Mouse (Mus musculus): ENCODE data around the gene 5430427O19Rik. TPM values are rescaled to one million over a fixed set of nuclear protein-coding genes. Genes with fewer than 3 reads are reported as not detected.

5430427O19Rik gene
- polyA plus RNA-seq (2015; fragmentation: Nextera tagmentation; extraction: Ambion mirVana) = 0.06 and 0.07 TPM in 2 replicates

- no peak within 1 kb of the TSS for H3K4me2 ChIP-seq
- H3K27me3 ChIP-seq = no peaks in the 10 kb centered on the region; the same call in 1 of the 2 replicates
- no peak within 1 kb of the TSS for H3K27ac ChIP-seq
- no peaks in the 10 kb centered on the region for H3K9me3 ChIP-seq
- 83% methylated on average over 3 of the region's 3 CpGs for WGBS
- no peak within 1 kb of the TSS for H3K9ac ChIP-seq
- H3K4me3 ChIP-seq = no peak within 1 kb of the TSS
- H3K36me3 ChIP-seq = no peaks in the 10 kb centered on the region
- H3K4me1 ChIP-seq = no peaks in the 10 kb centered on the region
- no peak for ATAC-seq (ENCODE audit: insufficient number of reproducible peaks, insufficient read depth, low FRiP score, low TSS enrichment, low read depth)
Measured at GRCm38 (mm10) chrX:85869914-85870483, at the start of gene 5430427O19Rik. Gene 5430427O19Rik (plus strand): TSS chrX:85870354.

- Histone ChIP-seq H3K4me1 (no peaks in the 10 kb centered on the region), H3K4me3 (no peak overlapping the region), H3K36me3 (no peaks in the 10 kb centered on the region), H3K27ac (no peak overlapping the region), H3K9me3 (no peaks in the 10 kb centered on the region), H3K4me2 (no peak overlapping the region), H3K27me3 (no peaks in the 10 kb centered on the region), H3K9ac (no peak overlapping the region)
- WGBS = 67% methylated on average over 3 of the region's 3 CpGs
- no peak for ATAC-seq (ENCODE audit: insufficient number of reproducible peaks, insufficient read depth, low FRiP score, low TSS enrichment, low read depth)
Measured at GRCm38 (mm10) chrX:85827719-85828453, 42.3 kb upstream of the 5430427O19Rik start.

DNA sequence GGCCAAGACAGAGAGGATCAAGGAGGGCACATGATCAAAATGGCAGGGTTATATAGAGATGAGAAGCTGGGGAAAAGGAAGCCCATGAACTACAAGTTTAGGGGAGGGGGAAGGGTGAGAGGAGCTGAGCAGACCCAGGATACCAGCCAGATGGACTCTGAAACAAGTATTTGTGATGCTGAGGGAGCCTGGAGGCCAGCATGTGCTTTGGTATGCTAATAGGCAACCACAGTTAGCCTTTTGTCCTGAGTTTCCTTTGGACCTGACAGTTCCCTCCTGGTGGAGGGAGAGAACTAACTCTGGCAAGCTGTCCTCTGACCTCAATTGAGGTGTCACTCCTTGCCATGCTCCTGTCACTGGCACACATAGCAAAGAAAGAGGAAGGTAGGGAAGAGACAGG lies 41.2 kb upstream of the 5430427O19Rik start:
- Histone ChIP-seq H3K27ac (no peak overlapping the region), H3K9me3 (no peaks in the 10 kb centered on the region), H3K9ac (no peak overlapping the region), H3K4me2 (no peak overlapping the region), H3K27me3 (no peaks in the 10 kb centered on the region), H3K36me3 (no peaks in the 10 kb centered on the region), H3K4me3 (no peak overlapping the region), H3K4me1 (no peaks in the 10 kb centered on the region)
- no peak for ATAC-seq (ENCODE audit: insufficient number of reproducible peaks, insufficient read depth, low FRiP score, low TSS enrichment, low read depth)

DNA sequence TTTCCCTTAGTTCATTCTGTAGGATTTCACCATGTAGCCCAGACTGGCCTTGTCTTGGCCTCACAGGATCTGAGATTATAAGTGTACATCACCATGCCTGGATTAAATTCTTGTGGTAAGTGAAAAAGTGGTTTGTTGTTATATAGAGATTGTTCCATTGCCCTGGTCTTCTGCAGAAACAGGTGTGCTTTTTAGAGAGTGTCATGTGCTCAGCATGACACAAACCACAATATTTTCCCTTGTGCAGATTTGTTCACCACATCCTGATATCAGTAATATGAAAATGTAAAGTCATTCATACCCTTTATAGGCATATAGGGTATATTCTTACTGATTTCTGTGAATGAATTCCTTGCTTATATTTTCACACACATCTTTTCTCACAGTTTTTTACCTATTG lies 31.0 kb upstream of the 5430427O19Rik start:
- H3K36me3 ChIP-seq = no peaks in the 10 kb centered on the region
- no peak for ATAC-seq (ENCODE audit: insufficient number of reproducible peaks, insufficient read depth, low FRiP score, low TSS enrichment, low read depth)
- no peak overlapping the region for H3K4me3 ChIP-seq
- H3K27ac ChIP-seq = no peak overlapping the region
- H3K9me3 ChIP-seq = no peaks in the 10 kb centered on the region
- H3K9ac ChIP-seq = no peak overlapping the region
- H3K4me2 ChIP-seq = no peak overlapping the region
- no peaks in the 10 kb centered on the region for H3K27me3 ChIP-seq
- no peaks in the 10 kb centered on the region for H3K4me1 ChIP-seq

- 69% methylated on average over 3 of the region's 3 CpGs for WGBS
Measured at GRCm38 (mm10) chrX:85855938-85856337, 14.2 kb upstream of the 5430427O19Rik start.

DNA sequence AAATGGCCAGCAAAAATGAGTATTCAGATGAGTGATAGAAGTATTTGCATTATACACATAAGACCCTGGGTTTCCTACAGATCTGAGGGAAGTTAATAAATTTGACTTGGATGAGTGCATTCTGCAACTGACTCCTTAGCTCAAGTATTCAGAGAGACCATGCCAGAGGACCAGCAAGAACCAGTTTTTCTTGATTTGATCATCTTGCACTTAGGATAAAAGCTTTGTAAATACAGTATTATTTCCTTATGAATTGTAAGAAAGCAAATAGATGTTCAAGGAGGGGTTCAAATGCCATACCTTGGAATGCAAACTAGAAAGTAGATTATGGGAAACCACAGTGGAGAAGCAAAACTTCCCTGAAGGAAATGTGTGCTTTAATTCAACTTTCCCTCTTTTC lies 13.0 kb upstream of the 5430427O19Rik start:
- H3K27ac ChIP-seq = no peak overlapping the region
- no peaks in the 10 kb centered on the region for H3K4me1 ChIP-seq
- H3K27me3 ChIP-seq = no peaks in the 10 kb centered on the region
- H3K4me2 ChIP-seq = no peak overlapping the region
- no peaks in the 10 kb centered on the region for H3K9me3 ChIP-seq
- no peak overlapping the region for H3K9ac ChIP-seq
- no peak for ATAC-seq (ENCODE audit: insufficient number of reproducible peaks, insufficient read depth, low FRiP score, low TSS enrichment, low read depth)
- no peak overlapping the region for H3K4me3 ChIP-seq
- H3K36me3 ChIP-seq = no peaks in the 10 kb centered on the region

More at GRCm38 (mm10) chrX:85855938-85856337, 14.2 kb upstream of the 5430427O19Rik start:
- no peaks in the 10 kb centered on the region for H3K4me1 ChIP-seq
- H3K27me3 ChIP-seq = no peaks in the 10 kb centered on the region
- no peaks in the 10 kb centered on the region for H3K9me3 ChIP-seq
- H3K36me3 ChIP-seq = no peaks in the 10 kb centered on the region
- H3K9ac ChIP-seq = no peak overlapping the region
- no peak overlapping the region for H3K4me2 ChIP-seq
- no peak overlapping the region for H3K27ac ChIP-seq
- H3K4me3 ChIP-seq = no peak overlapping the region
- no peak for ATAC-seq (ENCODE audit: insufficient number of reproducible peaks, insufficient read depth, low FRiP score, low TSS enrichment, low read depth)

GRCm38 (mm10) chrX:85868079-85868478 lies 2.1 kb upstream of the 5430427O19Rik start:
- Histone ChIP-seq H3K9me3 (no peaks in the 10 kb centered on the region), H3K9ac (no peak overlapping the region), H3K36me3 (no peaks in the 10 kb centered on the region), H3K27me3 (no peaks in the 10 kb centered on the region; the same call in none of the 2 replicates), H3K27ac (no peak overlapping the region), H3K4me3 (no peak overlapping the region), H3K4me2 (no peak overlapping the region), H3K4me1 (no peaks in the 10 kb centered on the region)
- ATAC-seq (ENCODE audit: insufficient number of reproducible peaks, insufficient read depth, low FRiP score, low TSS enrichment, low read depth) = no peak
- WGBS = 60% methylated on average over 3 of the region's 3 CpGs

GRCm38 (mm10) chrX:85871371-85872056 lies 1.4 kb downstream of the 5430427O19Rik start:
- Histone ChIP-seq H3K4me1 (no peaks in the 10 kb centered on the region), H3K27me3 (no peaks in the 10 kb centered on the region; the same call in 1 of the 2 replicates), H3K4me2 (no peak overlapping the region), H3K4me3 (no peak overlapping the region), H3K36me3 (no peaks in the 10 kb centered on the region), H3K27ac (no peak overlapping the region), H3K9me3 (no peaks in the 10 kb centered on the region), H3K9ac (no peak overlapping the region)
- ATAC-seq (ENCODE audit: insufficient number of reproducible peaks, insufficient read depth, low FRiP score, low TSS enrichment, low read depth) = no peak
- 89% methylated on average over 11 of the region's 11 CpGs for WGBS

DNA sequence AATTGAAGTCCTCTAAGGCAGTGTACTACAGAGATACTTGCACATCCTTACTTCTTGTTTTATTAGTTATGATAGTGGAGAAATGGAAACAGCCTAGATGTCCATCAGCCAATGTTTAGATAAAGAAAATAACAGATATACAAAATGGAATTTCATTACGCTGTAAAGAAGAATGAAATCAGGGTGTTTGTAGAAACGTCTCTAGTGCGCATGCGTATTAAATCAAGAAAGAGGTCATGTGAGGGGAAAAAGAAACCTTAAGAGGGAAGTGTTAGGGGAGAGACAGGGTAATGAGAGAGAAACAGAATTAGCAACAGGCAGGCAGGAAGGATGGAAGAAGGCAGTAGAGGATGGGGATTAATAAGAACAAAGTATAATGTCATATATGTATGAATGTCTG lies 4.2 kb downstream of the 5430427O19Rik start:
- WGBS = 87% methylated on average over 4 of the region's 4 CpGs
- no peak for ATAC-seq (ENCODE audit: insufficient number of reproducible peaks, insufficient read depth, low FRiP score, low TSS enrichment, low read depth)

DNA sequence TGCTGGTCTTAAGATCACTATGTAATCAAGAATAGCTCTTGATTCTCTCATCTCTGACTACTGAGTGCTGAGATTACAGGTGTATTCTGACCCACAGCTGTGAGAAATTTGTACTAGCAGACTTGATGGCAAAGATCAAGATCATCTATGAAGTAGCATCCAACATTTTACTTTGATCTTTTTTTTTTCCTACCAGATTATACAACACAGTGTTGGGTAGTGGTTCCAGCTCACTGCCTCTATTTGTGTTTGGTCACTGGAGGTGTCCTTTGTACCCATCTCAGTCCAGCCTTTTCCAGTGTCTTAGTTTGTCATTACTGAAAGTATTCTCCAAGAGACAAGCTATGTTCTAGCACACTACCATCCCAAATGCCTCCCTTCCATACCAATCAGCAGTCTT lies 5.8 kb downstream of the 5430427O19Rik start:
- H3K9ac ChIP-seq = no peak overlapping the region
- no peaks in the 10 kb centered on the region for H3K9me3 ChIP-seq
- H3K36me3 ChIP-seq = no peaks in the 10 kb centered on the region
- H3K27ac ChIP-seq = no peak overlapping the region
- H3K4me3 ChIP-seq = no peak overlapping the region
- H3K4me2 ChIP-seq = no peak overlapping the region
- H3K4me1 ChIP-seq = no peaks in the 10 kb centered on the region
- no peaks in the 10 kb centered on the region for H3K27me3 ChIP-seq
- ATAC-seq (ENCODE audit: insufficient number of reproducible peaks, insufficient read depth, low FRiP score, low TSS enrichment, low read depth) = no peak

More for the DNA sequence above, 4.2 kb downstream of the 5430427O19Rik start:
- Histone ChIP-seq H3K4me3 (no peak overlapping the region), H3K9ac (no peak overlapping the region), H3K9me3 (no peaks in the 10 kb centered on the region), H3K4me1 (no peaks in the 10 kb centered on the region), H3K4me2 (no peak overlapping the region), H3K36me3 (no peaks in the 10 kb centered on the region), H3K27me3 (no peaks in the 10 kb centered on the region; the same call in 1 of the 2 replicates), H3K27ac (no peak overlapping the region)

GRCm38 (mm10) chrX:85877747-85878146 lies 7.6 kb downstream of the 5430427O19Rik start:
- Histone ChIP-seq H3K9me3 (no peaks in the 10 kb centered on the region), H3K36me3 (no peaks in the 10 kb centered on the region), H3K4me3 (no peak overlapping the region), H3K9ac (no peak overlapping the region), H3K4me2 (no peak overlapping the region), H3K27me3 (no peaks in the 10 kb centered on the region), H3K4me1 (no peaks in the 10 kb centered on the region), H3K27ac (no peak overlapping the region)
- ATAC-seq (ENCODE audit: insufficient number of reproducible peaks, insufficient read depth, low FRiP score, low TSS enrichment, low read depth) = no peak
- 64% methylated on average over 2 of the region's 2 CpGs for WGBS

DNA sequence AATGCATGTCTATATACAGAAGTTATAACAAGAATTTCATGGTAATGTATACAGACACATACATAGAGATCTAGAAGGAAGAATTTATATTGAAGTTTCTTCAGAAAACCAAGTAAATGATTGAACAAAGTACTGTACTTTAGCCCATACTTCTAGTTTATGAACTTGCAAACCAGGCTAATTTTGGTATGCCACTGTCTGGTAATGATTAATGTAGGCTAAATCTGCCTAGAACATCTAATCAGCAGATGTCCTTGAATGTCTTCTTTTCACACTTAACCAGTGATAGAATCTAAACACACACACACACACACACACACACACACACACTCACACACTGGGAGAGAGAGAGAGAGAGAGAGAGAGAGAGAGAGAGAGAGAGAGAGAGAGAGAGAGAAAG lies 8.1 kb downstream of the 5430427O19Rik start:
- no peak for ATAC-seq (ENCODE audit: insufficient number of reproducible peaks, insufficient read depth, low FRiP score, low TSS enrichment, low read depth)
- no peaks in the 10 kb centered on the region for H3K9me3 ChIP-seq
- no peak overlapping the region for H3K9ac ChIP-seq
- no peaks in the 10 kb centered on the region for H3K36me3 ChIP-seq
- no peak overlapping the region for H3K4me3 ChIP-seq
- no peak overlapping the region for H3K27ac ChIP-seq
- H3K4me2 ChIP-seq = no peak overlapping the region
- no peaks in the 10 kb centered on the region for H3K4me1 ChIP-seq
- H3K27me3 ChIP-seq = no peaks in the 10 kb centered on the region

All from embryonic facial prominence, embryonic 13.5 days (tissue).